Mouse (Mus musculus) small intestine, adult 2 months (tissue): ENCODE measurements around the gene Mpzl3.

Experiments used
- CTCF ChIP-seq: fragments of 200-500 bp; IDR thresholded peaks from 2 replicates; pipeline ENCODE4 v1.5.1; 2012; ENCODE audit warnings: low read depth, mild to moderate bottlenecking, control low read depth, inconsistent platforms, low read length, moderate library complexity, mixed read lengths; ENCODE audit not compliant: insufficient replicate concordance, insufficient read length; ENCODE audit errors: extremely low read depth
- POLR2A ChIP-seq: fragments of 200-500 bp; IDR thresholded peaks from 2 replicates; pipeline ENCODE4 v1.6.1; 2012; ENCODE audit warnings: low read depth, mild to moderate bottlenecking, control low read depth, inconsistent platforms, low read length, moderate library complexity

GRCm38 (mm10) chr9:45032261-45032660 is 22.7 kb upstream of the Mpzl3 start:
- TF ChIP-seq POLR2A (no peak), CTCF (no peak)
